Mouse (Mus musculus) adrenal gland, postnatal 36 days (tissue): ENCODE data around the gene Nt5c2. TPM values are rescaled to one million over a fixed set of nuclear protein-coding genes. Genes with fewer than 3 reads are reported as not detected.
"Not testable (repeated sequence)": the region's sequence is repeated elsewhere in the genome, so short reads cannot be mapped to it uniquely, and the experiment has no call there.

Experiments
- DNase-seq, 2 experiments: peaks; one replicate each; pipeline ENCODE4 v3.0.0; 2021; ENCODE audit warnings: mixed read lengths in 1 of 2
- total RNA-seq, 2 experiments: library from RNA; stranded (reverse); gene quantifications; 2 replicates each; pipeline ENCODE4 v1.2.3; 2021

Nt5c2 gene
- total RNA-seq, 2 experiments from 2014 or later = 63.2 to 65.2 TPM

GRCm38 (mm10) chr19:47017831-47018230, 2.9 kb upstream of the Nt5c2 start:
- no peak for DNase-seq

- DNase-seq = peak; percentile 87 to 89
Measured at GRCm38 (mm10) chr19:47016487-47016886, 1.5 kb upstream of the Nt5c2 start.

- DNase-seq = no peak
Measured at GRCm38 (mm10) chr19:47015965-47016364, 1.0 kb upstream of the Nt5c2 start.

GRCm38 (mm10) chr19:47015396-47015795, 443 bp upstream of the Nt5c2 start:
- no peak for DNase-seq

- no peak for DNase-seq
Measured at GRCm38 (mm10) chr19:47014159-47014446, 850 bp downstream of the Nt5c2 start.

GRCm38 (mm10) chr19:47013340-47014158, 1.4 kb downstream of the Nt5c2 start:
- DNase-seq = no peak

GRCm38 (mm10) chr19:47012521-47013130, 2.3 kb downstream of the Nt5c2 start:
- no peak for DNase-seq

- no peak for DNase-seq
Measured at GRCm38 (mm10) chr19:47009943-47010342, 5.0 kb downstream of the Nt5c2 start.

- DNase-seq = no peak
Measured at GRCm38 (mm10) chr19:47009420-47009819, 5.5 kb downstream of the Nt5c2 start.

GRCm38 (mm10) chr19:47006321-47006720, 8.6 kb downstream of the Nt5c2 start:
- DNase-seq = peak; percentile 79 to 81

- no peak for DNase-seq
Measured at GRCm38 (mm10) chr19:47005873-47006272, 9.1 kb downstream of the Nt5c2 start.

GRCm38 (mm10) chr19:47003742-47004511, 11.0 kb downstream of the Nt5c2 start:
- DNase-seq = no peak

GRCm38 (mm10) chr19:47000357-47000756, 14.6 kb downstream of the Nt5c2 start:
- not testable (repeated sequence) for DNase-seq

- no peak for DNase-seq
Measured at GRCm38 (mm10) chr19:46999753-47000152, 15.2 kb downstream of the Nt5c2 start.

GRCm38 (mm10) chr19:46998953-46999352, 16.0 kb downstream of the Nt5c2 start:
- DNase-seq = no peak

- DNase-seq = no peak
Measured at GRCm38 (mm10) chr19:46998168-46998870, 16.6 kb downstream of the Nt5c2 start.

GRCm38 (mm10) chr19:46996095-46996494, 18.9 kb downstream of the Nt5c2 start:
- DNase-seq = no peak

- DNase-seq = not testable (repeated sequence)
Measured at GRCm38 (mm10) chr19:46992329-46992728, 22.6 kb downstream of the Nt5c2 start.

GRCm38 (mm10) chr19:46991145-46991544, 23.8 kb downstream of the Nt5c2 start:
- peak; percentile 85 to 89 for DNase-seq

GRCm38 (mm10) chr19:46990625-46991024, 24.3 kb downstream of the Nt5c2 start:
- DNase-seq = not testable (repeated sequence)

GRCm38 (mm10) chr19:46990153-46990518, 24.8 kb downstream of the Nt5c2 start:
- no peak for DNase-seq

- DNase-seq = no peak
Measured at GRCm38 (mm10) chr19:46989479-46990152, 25.3 kb downstream of the Nt5c2 start.
